Mouse (Mus musculus) cortical plate, adult 2 months (tissue): ENCODE results near the gene Psmg4.

ENCODE experiments used
- CTCF ChIP-seq: fragments of 200-500 bp; IDR thresholded peaks from 2 replicates; pipeline ENCODE4 v1.5.1; 2011; ENCODE audit warnings: mild to moderate bottlenecking, control low read depth, low read length; ENCODE audit not compliant: insufficient read depth; ENCODE audit errors: extremely low read depth
- POLR2A ChIP-seq: fragments of 200-500 bp; IDR thresholded peaks from 2 replicates; pipeline ENCODE4 v1.6.1; 2011; ENCODE audit warnings: mild to moderate bottlenecking, low read length, control low read depth; ENCODE audit not compliant: insufficient read depth; ENCODE audit errors: extremely low read depth

GRCm38 (mm10) chr13:34134276-34134675 is 28.5 kb upstream of the Psmg4 start:
- TF ChIP-seq CTCF (no peak), POLR2A (no peak)
